Comparison of ENCODE assay signal across 11 mouse cellular contexts in genomic region chr7:83856353-83857207, GRCm38 (mm10). TPM values are rescaled to one million over a fixed set of nuclear protein-coding genes. Genes with fewer than 3 reads are reported as not detected.
A peak's percentile ranks its signal among the peaks of the same experiment; 100 is the strongest.
DNase-seq lines count a peak whose midpoint lies in the region; ATAC-seq lines count a peak whose summit lies in the region.
"Had no signal": no experiment of that assay in that cellular context is flagged by ENCODE, and none has a peak within 500 bp of the region (broad histone marks: within the 10 kb centered on the region; RNA-seq: fewer than 3 reads in every experiment).

No protein-coding gene starts in this region.

- intact Hi-C loops in gastrocnemius, postnatal 36 days (cut with DNase I) = no loop called here
- intact Hi-C loops in heart, postnatal 14 days (cut with DNase I) = no loop called here

- peak; percentile 48 for DNase-seq in gastrocnemius, adult 18-20 months (ENCODE audit: low spot score)
- DNase-seq in gastrocnemius, postnatal 36 days = no peak
- DNase-seq in NIH3T3 (ENCODE audit: low read depth) = peak; percentile 41
- peak; percentile 21 to 36 for DNase-seq in heart, postnatal 14 days
- peak; percentile 78 for DNase-seq in lung, postnatal 14 days
- DNase-seq in right cerebral cortex, postnatal 25 days = no peak
- DNase-seq in spleen, postnatal 4 days (ENCODE audit: low spot score in 2 of 2) = no peak
- DNase-seq: adrenal gland, postnatal 25 days; right cerebral cortex, postnatal 14 days; thymus, adult 18-20 months had no signal

- ATAC-seq in inflammation-experienced regulatory T-cells, adult 6 months = no peak

RNA-seq across cellular contexts. Expression of gene Tlnrd1, which starts 27.5 kb away (rescaled TPM):
- 1 to 10 TPM; 1.4 to 3.6 TPM for total RNA-seq in gastrocnemius, adult 18-20 months (2021)
- total RNA-seq in gastrocnemius, postnatal 36 days (2021) = 1 to 10 TPM; 2.1 to 2.6 TPM
- total RNA-seq in heart, postnatal 14 days (2021) = 10 to 100 TPM; 13.5 to 14.9 TPM
- 1 to 10 TPM in 1 of 3 experiments, under 1 TPM in 2; 0.71 to 1.1 (median 0.86) TPM for polyA plus RNA-seq in inflammation-experienced regulatory T-cells, adult 6 months (2017; shearing (Covaris generic))

RNA-seq across cellular contexts. Expression of gene Mesd, which starts 27.7 kb away (rescaled TPM):
- total RNA-seq in gastrocnemius, adult 18-20 months (2021) = 10 to 100 TPM; 23.4 to 28.7 TPM
- total RNA-seq in gastrocnemius, postnatal 36 days (2021) = 10 to 100 TPM; 20.9 to 25.9 TPM
- total RNA-seq in heart, postnatal 14 days (2021) = 10 to 100 TPM; 41.6 to 47.7 TPM
- polyA plus RNA-seq in inflammation-experienced regulatory T-cells, adult 6 months (2017; shearing (Covaris generic)) = 10 to 100 TPM; 29.1 to 53.3 (median 49.6) TPM

Comparison
In these comparisons a context has a peak if more than half of its experiments do, and no peak if none do; other contexts are left out.
1. DNase-seq: peak in gastrocnemius, adult 18-20 months (single experiment), NIH3T3 (single experiment), heart, postnatal 14 days (2 of 2) and lung, postnatal 14 days (single experiment); none in gastrocnemius, postnatal 36 days (0 of 2), right cerebral cortex, postnatal 25 days (single experiment) and spleen, postnatal 4 days (0 of 2).